Mouse (Mus musculus) hindbrain, embryonic 15.5 days (tissue): ENCODE results near the gene AC161166.1. TPM values are rescaled to one million over a fixed set of nuclear protein-coding genes. Genes with fewer than 3 reads are reported as not detected.
A peak's percentile ranks its signal among the peaks of the same experiment; 100 is the strongest.
"Not testable (repeated sequence)": the region's sequence is repeated elsewhere in the genome, so short reads cannot be mapped to it uniquely, and the experiment has no call there.

Experiments used
- ATAC-seq: fragments of 200-750 bp; cut with Nextera tagmentation; 2 replicates; pipeline ENCODE4 v1.8.0; 2017; ENCODE audit warnings: low read depth, moderate number of reproducible peaks, moderate TSS enrichment; ENCODE audit not compliant: low FRiP score
- H3K27ac ChIP-seq: fragments of 300-500 bp; sonication (generic); replicated peaks from 2 replicates; pipeline ENCODE4 v1.5.1; 2015; ENCODE audit warnings: mild to moderate bottlenecking, inconsistent platforms
- H3K27me3 ChIP-seq: fragments of 300-500 bp; sonication (generic); 2 replicates; pipeline ENCODE4 v1.6.1; 2015; ENCODE audit warnings: control low read depth, inconsistent platforms
- H3K36me3 ChIP-seq: fragments of 300-500 bp; sonication (generic); 2 replicates; pipeline ENCODE4 v1.6.1; 2015; ENCODE audit warnings: control low read depth, inconsistent platforms
- H3K4me1 ChIP-seq: fragments of 300-500 bp; sonication (generic); replicated peaks from 2 replicates; pipeline ENCODE4 v1.6.1; 2015; ENCODE audit warnings: control low read depth, inconsistent platforms
- H3K4me2 ChIP-seq: fragments of 300-500 bp; sonication (generic); 2 replicates; pipeline ENCODE4 v1.6.1; 2015; ENCODE audit warnings: moderate library complexity, mild to moderate bottlenecking, inconsistent platforms
- H3K4me3 ChIP-seq: fragments of 300-500 bp; sonication (generic); 2 replicates; pipeline ENCODE4 v1.5.1; 2015; ENCODE audit warnings: mild to moderate bottlenecking, inconsistent platforms
- H3K9ac ChIP-seq: fragments of 300-500 bp; sonication (generic); 2 replicates; pipeline ENCODE4 v1.6.1; 2015; ENCODE audit warnings: inconsistent platforms
- H3K9me3 ChIP-seq: fragments of 300-500 bp; sonication (generic); 2 replicates; pipeline ENCODE4 v1.6.1; 2016; ENCODE audit warnings: control low read depth, inconsistent platforms
- WGBS: fragments of 180-500 bp; shearing (Covaris S2); methylation state at CpG from one replicate; pipeline ENCODE4 v1.1.7; 2015; 5-methylcytosine and 5-hydroxymethylcytosine counted together
- polyA plus RNA-seq: library from polyadenylated mRNA; unstranded; fragments of >200 nt; fragmentation: Nextera tagmentation; extraction: Ambion mirVana; gene quantifications from 2 replicates; pipeline ENCODE4 v1.2.1, GENCODE M21; 2015

Gene AC161166.1
- polyA plus RNA-seq, 1 experiment from 2014 or later = 1.5 TPM

DNA sequence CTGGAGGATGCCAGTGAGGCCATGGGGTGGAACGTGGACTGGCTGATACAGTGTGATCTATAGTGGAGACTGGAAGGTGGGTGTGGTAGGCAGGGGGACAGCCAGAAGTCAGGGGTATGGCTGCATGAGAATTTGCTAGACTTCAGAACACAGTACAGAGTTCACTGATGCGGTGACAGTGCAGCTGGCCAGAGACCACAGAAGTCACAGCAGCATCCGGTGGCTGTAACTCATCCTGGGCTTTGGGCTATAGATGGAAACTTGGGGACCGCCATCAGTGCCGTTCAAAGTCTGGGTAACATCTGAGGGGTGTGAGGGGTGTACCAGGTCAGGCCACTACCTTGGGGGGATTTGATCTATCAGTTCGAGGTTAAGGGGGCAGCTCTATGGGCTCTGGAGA lies 11.5 kb upstream of the AC161166.1 start:
- no peaks in the 10 kb centered on the region for H3K36me3 ChIP-seq
- H3K9me3 ChIP-seq = no peaks in the 10 kb centered on the region
- no peak overlapping the region for H3K4me2 ChIP-seq
- no peak overlapping the region for H3K27ac ChIP-seq
- H3K4me3 ChIP-seq = no peak overlapping the region
- 82% methylated on average over 6 of the region's 6 CpGs for WGBS
- H3K4me1 ChIP-seq = no peaks in the 10 kb centered on the region
- no peak for ATAC-seq
- H3K27me3 ChIP-seq = no peaks in the 10 kb centered on the region
- H3K9ac ChIP-seq = no peak overlapping the region

- 64% methylated on average over 5 of the region's 5 CpGs for WGBS
- Histone ChIP-seq H3K4me3 (no peak overlapping the region), H3K4me2 (no peak overlapping the region), H3K27me3 (no peaks in the 10 kb centered on the region), H3K9me3 (no peaks in the 10 kb centered on the region), H3K36me3 (no peaks in the 10 kb centered on the region), H3K4me1 (peaks cover 2% of the 10 kb centered on the region; the same call in 1 of the 2 replicates), H3K27ac (no peak overlapping the region), H3K9ac (no peak overlapping the region)
- no peak for ATAC-seq
These were observed 10.6 kb upstream of the AC161166.1 start for GRCm38 (mm10) chr7:24522805-24523204.

DNA sequence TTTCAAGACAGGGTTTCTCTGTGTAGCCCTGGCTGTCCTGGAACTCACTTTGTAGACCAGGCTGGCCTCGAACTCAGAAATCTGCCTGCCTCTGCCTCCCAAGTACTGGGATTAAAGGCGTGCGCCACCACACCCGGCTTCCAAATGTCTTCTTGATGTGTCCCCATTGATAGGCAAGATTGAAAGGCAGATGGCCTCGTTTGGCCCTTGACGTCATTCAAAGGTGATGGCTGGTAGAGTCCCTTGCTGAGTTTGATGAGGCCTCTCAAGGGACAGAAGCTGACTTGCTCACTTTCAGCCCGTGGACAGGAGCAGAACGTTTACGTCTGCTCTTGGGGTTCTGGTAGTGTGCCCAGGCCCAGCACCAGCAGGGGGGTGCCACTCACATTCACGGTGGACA lies 7.8 kb upstream of the AC161166.1 start:
- WGBS = 75% methylated on average over 10 of the region's 10 CpGs

GRCm38 (mm10) chr7:24519130-24519529 lies 6.9 kb upstream of the AC161166.1 start:
- no peak overlapping the region for H3K27ac ChIP-seq
- ATAC-seq = no peak
- H3K4me2 ChIP-seq = no peak overlapping the region
- H3K9me3 ChIP-seq = no peaks in the 10 kb centered on the region
- no peak overlapping the region for H3K4me3 ChIP-seq
- WGBS = 34% methylated on average over 3 of the region's 3 CpGs
- H3K9ac ChIP-seq = no peak overlapping the region
- peaks cover 4% of the 10 kb centered on the region; the same call in 1 of the 2 replicates for H3K4me1 ChIP-seq
- peaks cover 25% of the 10 kb centered on the region for H3K36me3 ChIP-seq
- H3K27me3 ChIP-seq = no peaks in the 10 kb centered on the region

More for the DNA sequence above, 7.8 kb upstream of the AC161166.1 start:
- H3K9ac ChIP-seq, H3K4me3 ChIP-seq, H3K27me3 ChIP-seq, ATAC-seq, H3K4me2 ChIP-seq, H3K9me3 ChIP-seq, H3K27ac ChIP-seq, H3K4me1 ChIP-seq: not testable (repeated sequence)
- peaks cover 17% of the 10 kb centered on the region for H3K36me3 ChIP-seq

- H3K4me2 ChIP-seq = no peak overlapping the region
- H3K4me1 ChIP-seq = peaks cover 11% of the 10 kb centered on the region; the same call in 1 of the 2 replicates
- no peak overlapping the region for H3K4me3 ChIP-seq
- no peaks in the 10 kb centered on the region for H3K27me3 ChIP-seq
- 45% methylated on average over 6 of the region's 6 CpGs for WGBS
- no peaks in the 10 kb centered on the region for H3K9me3 ChIP-seq
- ATAC-seq = no peak
- peaks cover 31% of the 10 kb centered on the region for H3K36me3 ChIP-seq
- no peak overlapping the region for H3K9ac ChIP-seq
- H3K27ac ChIP-seq = peak overlapping the region; percentile 55; the same call in 1 of the 2 replicates
These were observed 5.4 kb upstream of the AC161166.1 start for GRCm38 (mm10) chr7:24517654-24518053.

DNA sequence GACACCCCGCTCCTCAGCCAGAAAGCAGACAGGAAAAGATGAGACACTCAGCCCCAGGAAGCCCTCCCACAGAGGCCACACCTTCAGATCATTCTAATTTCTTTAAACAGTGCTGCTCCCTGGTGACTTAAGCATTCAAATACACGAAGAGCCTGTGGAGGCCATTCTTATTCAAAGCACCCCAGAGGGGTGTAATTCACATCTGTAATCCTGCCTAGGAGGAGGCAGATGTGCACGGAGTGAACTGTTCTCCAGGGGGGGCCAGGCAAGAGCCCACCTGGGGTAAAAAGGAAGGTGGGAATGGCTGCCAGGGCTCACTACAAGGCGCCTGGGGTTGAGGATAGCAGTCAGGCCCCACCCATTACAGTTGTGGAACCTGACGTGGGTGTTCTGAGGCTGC lies 4.8 kb upstream of the AC161166.1 start:
- Histone ChIP-seq H3K4me1 (peaks cover 17% of the 10 kb centered on the region; the same call in 1 of the 2 replicates), H3K27ac (0 out of 2 replicates have a peak overlapping the region, but pooled peaks have one; percentile 42), H3K4me3 (no peak overlapping the region), H3K27me3 (no peaks in the 10 kb centered on the region), H3K9me3 (no peaks in the 10 kb centered on the region), H3K36me3 (peaks cover 31% of the 10 kb centered on the region), H3K4me2 (no peak overlapping the region), H3K9ac (no peak overlapping the region)
- 34% methylated on average over 5 of the region's 5 CpGs for WGBS
- no peak for ATAC-seq

GRCm38 (mm10) chr7:24516319-24516718 lies 4.1 kb upstream of the AC161166.1 start:
- H3K4me2 ChIP-seq, H3K27ac ChIP-seq, H3K9ac ChIP-seq, H3K4me3 ChIP-seq, H3K27me3 ChIP-seq, H3K9me3 ChIP-seq: not testable (repeated sequence)
- ATAC-seq = 0 out of 2 replicates have a peak, but pooled peaks have one; percentile 8
- WGBS = 58% methylated on average over 8 of the region's 8 CpGs
- peaks cover 32% of the 10 kb centered on the region for H3K36me3 ChIP-seq
- peaks cover 17% of the 10 kb centered on the region; the same call in 1 of the 2 replicates for H3K4me1 ChIP-seq

- Histone ChIP-seq H3K4me1 (peaks cover 63% of the 10 kb centered on the region), H3K36me3 (0 out of 2 replicates have a peak, but pooled peaks cover 11% of the 10 kb centered on the region)
These were observed 4.5 kb downstream of the AC161166.1 start for GRCm38 (mm10) chr7:24507726-24508114.

GRCm38 (mm10) chr7:24506838-24507725 lies 5.2 kb downstream of the AC161166.1 start, which contains the start of gene Zfp428:
Zfp428 (plus strand) TSS chr7:24507006.
- peak within 1 kb of the TSS; percentile 72 for H3K4me2 ChIP-seq
- ATAC-seq = peak; percentile 93
- H3K9ac ChIP-seq = peak within 1 kb of the TSS; percentile 85
- H3K9me3 ChIP-seq = no peaks in the 10 kb centered on the region
- H3K27me3 ChIP-seq = no peaks in the 10 kb centered on the region
- under 1% methylated on average over 84 of the region's 84 CpGs for WGBS
- peak within 1 kb of the TSS; percentile 68 for H3K4me3 ChIP-seq
- H3K27ac ChIP-seq = peak within 1 kb of the TSS; percentile 100
- H3K36me3 ChIP-seq = 0 out of 2 replicates have a peak, but pooled peaks cover 16% of the 10 kb centered on the region
- peaks cover 57% of the 10 kb centered on the region for H3K4me1 ChIP-seq

More at GRCm38 (mm10) chr7:24507726-24508114, 4.5 kb downstream of the AC161166.1 start:
- WGBS = 1% methylated on average over 20 of the region's 20 CpGs
- Histone ChIP-seq H3K4me2 (peak overlapping the region; percentile 72), H3K9me3 (no peaks in the 10 kb centered on the region), H3K27me3 (no peaks in the 10 kb centered on the region), H3K27ac (peak overlapping the region; percentile 100), H3K9ac (peak overlapping the region; percentile 85), H3K4me3 (peak overlapping the region; percentile 68)
- peak; percentile 29; the same call in 1 of the 2 replicates for ATAC-seq

DNA sequence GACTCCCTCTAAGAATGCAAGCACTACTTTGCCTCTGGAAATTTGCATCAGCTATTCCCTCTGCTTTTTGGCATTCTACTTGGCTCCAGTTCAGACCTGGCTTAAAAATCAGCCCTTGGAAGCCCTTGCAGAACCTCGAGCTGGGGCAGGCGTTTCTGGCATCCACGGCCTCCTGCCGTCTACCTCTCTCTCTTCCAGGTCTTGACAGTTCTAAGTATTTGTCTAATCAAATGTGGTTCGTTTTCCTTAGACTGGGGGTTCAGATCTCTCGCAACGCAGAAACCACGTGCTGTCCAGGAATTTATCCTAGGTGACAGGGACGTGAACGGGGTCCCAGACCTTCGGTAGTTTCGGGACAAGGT lies 5.8 kb downstream of the AC161166.1 start:
- H3K9me3 ChIP-seq = no peaks in the 10 kb centered on the region
- peaks cover 57% of the 10 kb centered on the region for H3K4me1 ChIP-seq
- peak overlapping the region; percentile 68 for H3K4me3 ChIP-seq
- peak overlapping the region; percentile 100 for H3K27ac ChIP-seq
- no peak for ATAC-seq
- peaks cover 19% of the 10 kb centered on the region for H3K36me3 ChIP-seq
- H3K4me2 ChIP-seq = peak overlapping the region; percentile 72
- WGBS = under 1% methylated on average over 12 of the region's 12 CpGs
- H3K27me3 ChIP-seq = no peaks in the 10 kb centered on the region
- H3K9ac ChIP-seq = peak overlapping the region; percentile 85

- no peaks in the 10 kb centered on the region for H3K9me3 ChIP-seq
- H3K27me3 ChIP-seq = no peaks in the 10 kb centered on the region
- H3K4me1 ChIP-seq = peaks cover 57% of the 10 kb centered on the region
- H3K36me3 ChIP-seq = peaks cover 19% of the 10 kb centered on the region
- H3K4me2 ChIP-seq = peak overlapping the region; percentile 72
- peak overlapping the region; percentile 85 for H3K9ac ChIP-seq
- peak overlapping the region; percentile 68 for H3K4me3 ChIP-seq
- 10% methylated on average over 3 of the region's 3 CpGs for WGBS
- no peak for ATAC-seq
- peak overlapping the region; percentile 100 for H3K27ac ChIP-seq
These were observed 6.2 kb downstream of the AC161166.1 start for GRCm38 (mm10) chr7:24506065-24506459.

- H3K9me3 ChIP-seq = no peaks in the 10 kb centered on the region
- H3K36me3 ChIP-seq = peaks cover 24% of the 10 kb centered on the region
- no peaks in the 10 kb centered on the region for H3K27me3 ChIP-seq
- H3K9ac ChIP-seq = peak overlapping the region; percentile 85; the same call in 1 of the 2 replicates
- H3K4me1 ChIP-seq = peaks cover 53% of the 10 kb centered on the region
- peak overlapping the region; percentile 100 for H3K27ac ChIP-seq
- ATAC-seq = no peak
- WGBS = 13% methylated on average over 15 of the region's 15 CpGs
- peak overlapping the region; percentile 72 for H3K4me2 ChIP-seq
- peak overlapping the region; percentile 68 for H3K4me3 ChIP-seq
These were observed 6.7 kb downstream of the AC161166.1 start for GRCm38 (mm10) chr7:24505447-24506064.
